Mouse (Mus musculus) urinary bladder, postnatal 36 days (tissue): ENCODE data around the gene Bax.

Source experiments
- DNase-seq, 2 experiments: peaks; one replicate each; pipeline ENCODE4 v3.0.0; 2022; ENCODE audit warnings: low spot score in 2 of 2, mixed read lengths in 1 of 2

Gene Bax

GRCm38 (mm10) chr7:45456721-45457203 is 9.9 kb downstream of the Bax start:
- DNase-seq: no peak

GRCm38 (mm10) chr7:45455932-45456696 is 10.6 kb downstream of the Bax start:
- DNase-seq: no peak

- no peak for DNase-seq
These were observed 11.7 kb downstream of the Bax start for GRCm38 (mm10) chr7:45454971-45455370.

- peak in 1 of 2 experiments; percentile 77 for DNase-seq
These were observed 15.2 kb downstream of the Bax start for GRCm38 (mm10) chr7:45451344-45451982.

GRCm38 (mm10) chr7:45449974-45450373 is 16.7 kb downstream of the Bax start:
- no peak for DNase-seq

- DNase-seq: no peak
These were observed 19.2 kb downstream of the Bax start for GRCm38 (mm10) chr7:45447325-45447990.

GRCm38 (mm10) chr7:45446589-45446988 is 20.1 kb downstream of the Bax start:
- no peak for DNase-seq

GRCm38 (mm10) chr7:45443526-45444420 is 22.9 kb downstream of the Bax start:
- DNase-seq: no peak

- DNase-seq: no peak
These were observed 29.0 kb downstream of the Bax start, which contains the start of gene Ruvbl2 for GRCm38 (mm10) chr7:45437521-45438276. TSS of gene Ruvbl2 (minus strand) at chr7:45438096.

- DNase-seq: no peak
These were observed 29.7 kb downstream of the Bax start for GRCm38 (mm10) chr7:45437046-45437445.

- no peak for DNase-seq
These were observed 30.3 kb downstream of the Bax start for GRCm38 (mm10) chr7:45436444-45436843.

GRCm38 (mm10) chr7:45435038-45435437 is 31.7 kb downstream of the Bax start:
- no peak for DNase-seq

- peak; percentile 100 for DNase-seq
These were observed 32.3 kb downstream of the Bax start, which contains the start of gene Gys1 for GRCm38 (mm10) chr7:45434203-45435015. TSS of gene Gys1 (plus strand) at chr7:45434844.

GRCm38 (mm10) chr7:45433835-45434202 is 32.9 kb downstream of the Bax start:
- DNase-seq: no peak

GRCm38 (mm10) chr7:45426556-45426955 is 40.1 kb downstream of the Bax start:
- DNase-seq: no peak

- DNase-seq: no peak
These were observed 45.5 kb downstream of the Bax start for GRCm38 (mm10) chr7:45421194-45421593.

- no peak for DNase-seq
These were observed 46.1 kb downstream of the Bax start, which contains the start of gene Lhb for GRCm38 (mm10) chr7:45420615-45420919. TSS of gene Lhb (plus strand) at chr7:45420820.

GRCm38 (mm10) chr7:45419859-45420614 is 46.7 kb downstream of the Bax start:
- no peak for DNase-seq

- DNase-seq: no peak
These were observed 48.7 kb downstream of the Bax start for GRCm38 (mm10) chr7:45417962-45418492.
